Mouse (Mus musculus) megakaryocyte, embryonic 14.5 days (primary cell): ENCODE results near the gene Dda1.

ENCODE experiments used
- FLI1 ChIP-seq: IDR thresholded peaks from 2 replicates; pipeline ENCODE4 v1.6.1; 2012; ENCODE audit warnings: low read length, inconsistent platforms, mixed read lengths
- GATA1 ChIP-seq: IDR thresholded peaks from 3 replicates; pipeline ENCODE4 v1.6.1; 2012; ENCODE audit warnings: mixed read lengths, low read length, inconsistent platforms, borderline replicate concordance

GRCm38 (mm10) chr8:71445096-71445495, 23.9 kb upstream of the Dda1 start:
- TF ChIP-seq GATA1 (no peak), FLI1 (no peak)
